Mouse (Mus musculus) midbrain, embryonic 11.5 days (tissue): ENCODE results near the gene Commd7. TPM values are rescaled to one million over a fixed set of nuclear protein-coding genes. Genes with fewer than 3 reads are reported as not detected.
A peak's percentile ranks its signal among the peaks of the same experiment; 100 is the strongest.

Source experiments
- ATAC-seq: fragments of 200-750 bp; cut with Nextera tagmentation; 2 replicates; pipeline ENCODE4 v1.8.0; 2017; ENCODE audit warnings: moderate TSS enrichment, moderate library complexity; ENCODE audit not compliant: low FRiP score
- DNase-seq: peaks from one replicate; pipeline ENCODE4 v3.0.0; 2015; ENCODE audit warnings: low spot score; ENCODE audit errors: missing footprints
- H3K27ac ChIP-seq: fragments of 300-500 bp; sonication (generic); 2 replicates; pipeline ENCODE4 v1.5.1; 2014; ENCODE audit warnings: low read depth, low read length
- H3K27me3 ChIP-seq: fragments of 300-500 bp; sonication (generic); 2 replicates; pipeline ENCODE4 v1.6.1; 2014; ENCODE audit warnings: mild to moderate bottlenecking, low read length, moderate library complexity, mixed read lengths; ENCODE audit not compliant: control insufficient read depth, insufficient read depth
- H3K36me3 ChIP-seq: fragments of 300-500 bp; sonication (generic); 2 replicates; pipeline ENCODE4 v1.6.1; 2014; ENCODE audit warnings: mild to moderate bottlenecking, low read length, moderate library complexity, mixed read lengths; ENCODE audit not compliant: control insufficient read depth, insufficient read depth
- H3K4me1 ChIP-seq: fragments of 300-500 bp; sonication (generic); 2 replicates; pipeline ENCODE4 v1.6.1; 2014; ENCODE audit warnings: low read length; ENCODE audit not compliant: control insufficient read depth, insufficient read depth
- H3K4me2 ChIP-seq: fragments of 300-500 bp; sonication (generic); 2 replicates; pipeline ENCODE4 v1.6.1; 2014; ENCODE audit warnings: mild to moderate bottlenecking, moderate library complexity
- H3K4me3 ChIP-seq: fragments of 300-500 bp; sonication (generic); 2 replicates; pipeline ENCODE4 v1.5.1; 2014; ENCODE audit warnings: low read depth, low read length
- H3K9ac ChIP-seq: fragments of 300-500 bp; sonication (generic); 2 replicates; pipeline ENCODE4 v1.6.1; 2014; ENCODE audit warnings: low read length
- H3K9me3 ChIP-seq: fragments of 300-500 bp; sonication (generic); 2 replicates; pipeline ENCODE4 v1.6.1; 2016; ENCODE audit warnings: low read length; ENCODE audit not compliant: control insufficient read depth
- WGBS: fragments of 180-500 bp; shearing (Covaris S2); extraction: QIAGEN DNeasy Blood & Tissue Kit; methylation state at CpG from one replicate; pipeline ENCODE4 v1.1.7; 2014; 5-methylcytosine and 5-hydroxymethylcytosine counted together
- polyA plus RNA-seq: library from polyadenylated mRNA; unstranded; fragments of >200 nt; fragmentation: Nextera tagmentation; extraction: Ambion mirVana; gene quantifications from 2 replicates; pipeline ENCODE4 v1.2.1, GENCODE M21; 2014

Commd7 gene
- polyA plus RNA-seq, 1 experiment from 2014 or later: 65.4 TPM

- H3K4me3 ChIP-seq: no peak overlapping the region
- no peak overlapping the region for H3K27ac ChIP-seq
- no peak overlapping the region for H3K9ac ChIP-seq
- no peak for ATAC-seq
- DNase-seq: no peak
- no peaks in the 10 kb centered on the region for H3K36me3 ChIP-seq
- no peaks in the 10 kb centered on the region for H3K9me3 ChIP-seq
- no peaks in the 10 kb centered on the region for H3K27me3 ChIP-seq
- 13% methylated on average over 15 of the region's 15 CpGs for WGBS
- no peaks in the 10 kb centered on the region for H3K4me1 ChIP-seq
- H3K4me2 ChIP-seq: no peak overlapping the region
These were observed 6.5 kb upstream of the Commd7 start for GRCm38 (mm10) chr2:153638977-153639680.

GRCm38 (mm10) chr2:153633259-153633658 lies 678 bp upstream of the Commd7 start:
- Histone ChIP-seq H3K4me1 (peaks cover 7% of the 10 kb centered on the region; the same call in 1 of the 2 replicates), H3K4me3 (no peak overlapping the region), H3K4me2 (no peak overlapping the region), H3K27me3 (no peaks in the 10 kb centered on the region), H3K9me3 (no peaks in the 10 kb centered on the region), H3K9ac (no peak overlapping the region; the same call in 1 of the 2 replicates), H3K36me3 (no peaks in the 10 kb centered on the region; the same call in 1 of the 2 replicates), H3K27ac (no peak overlapping the region)
- WGBS: 92% methylated on average over 5 of the region's 5 CpGs
- ATAC-seq (no peak), DNase-seq (no peak)

GRCm38 (mm10) chr2:153632871-153633226 lies 268 bp upstream of the Commd7 start:
- Histone ChIP-seq H3K4me3 (peak overlapping the region; percentile 92), H3K27me3 (no peaks in the 10 kb centered on the region), H3K4me1 (peaks cover 7% of the 10 kb centered on the region; the same call in 1 of the 2 replicates), H3K9me3 (no peaks in the 10 kb centered on the region), H3K4me2 (peak overlapping the region; percentile 59), H3K9ac (peak overlapping the region; percentile 94), H3K36me3 (no peaks in the 10 kb centered on the region; the same call in 1 of the 2 replicates), H3K27ac (peak overlapping the region; percentile 71)
- ATAC-seq (no peak), DNase-seq (peak; percentile 91)
- 34% methylated on average over 2 of the region's 2 CpGs for WGBS

- DNase-seq: no peak
- no peaks in the 10 kb centered on the region for H3K9me3 ChIP-seq
- no peak overlapping the region for H3K27ac ChIP-seq
- WGBS: 92% methylated on average over 3 of the region's 3 CpGs
- peaks cover 7% of the 10 kb centered on the region; the same call in 1 of the 2 replicates for H3K4me1 ChIP-seq
- H3K27me3 ChIP-seq: no peaks in the 10 kb centered on the region
- no peak overlapping the region for H3K9ac ChIP-seq
- no peak for ATAC-seq
- H3K4me2 ChIP-seq: no peak overlapping the region
- peaks cover 3% of the 10 kb centered on the region; the same call in 1 of the 2 replicates for H3K36me3 ChIP-seq
- no peak overlapping the region for H3K4me3 ChIP-seq
These were observed 1.6 kb downstream of the Commd7 start for GRCm38 (mm10) chr2:153630950-153631349.

- Histone ChIP-seq H3K27me3 (no peaks in the 10 kb centered on the region), H3K9ac (no peak overlapping the region), H3K9me3 (no peaks in the 10 kb centered on the region), H3K4me2 (no peak overlapping the region), H3K4me3 (no peak overlapping the region), H3K36me3 (peaks cover 28% of the 10 kb centered on the region), H3K27ac (no peak overlapping the region), H3K4me1 (no peaks in the 10 kb centered on the region)
- 48% methylated on average over 10 of the region's 10 CpGs for WGBS
- DNase-seq (no peak), ATAC-seq (no peak)
These were observed 10.1 kb downstream of the Commd7 start for GRCm38 (mm10) chr2:153622449-153622848.

GRCm38 (mm10) chr2:153618889-153619288 lies 13.7 kb downstream of the Commd7 start:
- H3K27ac ChIP-seq: no peak overlapping the region
- H3K4me2 ChIP-seq: no peak overlapping the region
- H3K36me3 ChIP-seq: peaks cover 22% of the 10 kb centered on the region
- no peaks in the 10 kb centered on the region for H3K9me3 ChIP-seq
- WGBS: 82% methylated on average over 10 of the region's 10 CpGs
- no peaks in the 10 kb centered on the region for H3K27me3 ChIP-seq
- ATAC-seq (no peak), DNase-seq (no peak)
- no peak overlapping the region for H3K4me3 ChIP-seq
- no peak overlapping the region for H3K9ac ChIP-seq
- no peaks in the 10 kb centered on the region for H3K4me1 ChIP-seq

- Histone ChIP-seq H3K36me3 (peaks cover 20% of the 10 kb centered on the region), H3K4me2 (no peak overlapping the region), H3K27me3 (no peaks in the 10 kb centered on the region), H3K9me3 (no peaks in the 10 kb centered on the region), H3K9ac (no peak overlapping the region), H3K27ac (no peak overlapping the region), H3K4me3 (no peak overlapping the region), H3K4me1 (no peaks in the 10 kb centered on the region)
- 90% methylated on average over 6 of the region's 6 CpGs for WGBS
- no peak for ATAC-seq
- DNase-seq: no peak
These were observed 14.1 kb downstream of the Commd7 start for GRCm38 (mm10) chr2:153618439-153618838.

- Histone ChIP-seq H3K27me3 (no peaks in the 10 kb centered on the region), H3K27ac (no peak overlapping the region), H3K4me3 (no peak overlapping the region), H3K4me2 (no peak overlapping the region), H3K4me1 (no peaks in the 10 kb centered on the region), H3K36me3 (peaks cover 19% of the 10 kb centered on the region), H3K9me3 (no peaks in the 10 kb centered on the region), H3K9ac (no peak overlapping the region)
- ATAC-seq (no peak), DNase-seq (peak; percentile 2)
- WGBS: 90% methylated on average over 3 of the region's 3 CpGs
These were observed 15.7 kb downstream of the Commd7 start for GRCm38 (mm10) chr2:153616893-153617292.

GRCm38 (mm10) chr2:153612594-153613281 lies 19.8 kb downstream of the Commd7 start:
- Histone ChIP-seq H3K4me3 (no peak overlapping the region), H3K36me3 (no peaks in the 10 kb centered on the region), H3K4me2 (no peak overlapping the region), H3K27ac (no peak overlapping the region), H3K9ac (no peak overlapping the region), H3K9me3 (no peaks in the 10 kb centered on the region), H3K27me3 (no peaks in the 10 kb centered on the region), H3K4me1 (peaks cover 11% of the 10 kb centered on the region; the same call in 1 of the 2 replicates)
- peak; percentile 84 for DNase-seq
- WGBS: 31% methylated on average over 3 of the region's 3 CpGs
- ATAC-seq: no peak
